Mouse (Mus musculus): ENCODE measurements around the gene Slc6a6. TPM values are rescaled to one million over a fixed set of nuclear protein-coding genes. Genes with fewer than 3 reads are reported as not detected.

Slc6a6 gene
- total and polyA plus RNA-seq, 3 experiments, result 54.6 to 90.0 TPM; not detected in 1

- TF ChIP-seq HCFC1 (IDR thresholded peaks at IDR 0.05; ENCODE audit: low read depth, low read length), result peak; percentile 48; the same call in 1 of the 2 replicates
Observed at GRCm38 (mm10) chr6:91683121-91683520, 732 bp upstream of the Slc6a6 start (continued).

- peak overlapping the region; percentile 61 for H3K27ac ChIP-seq (ENCODE audit: control insufficient read depth, low read depth, low read length)
- H3K36me3 ChIP-seq (ENCODE audit: control insufficient read depth in 1 of 2, insufficient read depth in 2 of 2, low read length in 2 of 2), result peaks cover 0 to 28% of the 10 kb centered on the region in 2 experiments; a peak in 2 of 4 replicates
- peak; percentile 54 for DNase-seq (ENCODE audit: low read depth, low spot score)
- peaks cover 13 to 39% of the 10 kb centered on the region in 2 experiments for H3K4me1 ChIP-seq (ENCODE audit: control insufficient read depth in 1 of 2, insufficient read depth in 2 of 2, low read length in 2 of 2)
- H3K9me3 ChIP-seq (replicated peaks; ENCODE audit: insufficient read depth, low read length), result no peaks in the 10 kb centered on the region
- peak overlapping the region; percentile 73 to 86 for H3K4me3 ChIP-seq (ENCODE audit: control insufficient read depth in 1 of 2, insufficient read depth in 1 of 2, low read depth in 2 of 2, low read length in 2 of 2)
- H3K27me3 ChIP-seq (ENCODE audit: control insufficient read depth in 1 of 2, insufficient read depth in 2 of 2, low read length in 2 of 2), result no peaks in the 10 kb centered on the region
- peak overlapping the region; percentile 79 for H3K9ac ChIP-seq (ENCODE audit: control insufficient read depth, low read depth, low read length, poor library complexity, severe bottlenecking)
- TF ChIP-seq USF2 (IDR thresholded peaks at IDR 0.05; ENCODE audit: borderline replicate concordance in 1 of 2, insufficient read depth in 1 of 2, low read depth in 1 of 2, low read length in 2 of 2), result no peak
- no peak for TF ChIP-seq MXI1 (IDR thresholded peaks at IDR 0.05; ENCODE audit: low read depth, low read length)
- no peak for TF ChIP-seq POLR2AphosphoS5 (IDR thresholded peaks at IDR 0.05; ENCODE audit: borderline replicate concordance, low read depth, low read length)
- no peak for TF ChIP-seq NRF1 (IDR thresholded peaks at IDR 0.05; ENCODE audit: insufficient read depth, low read depth, low read length, poor library complexity, severe bottlenecking)
- no peak for TF ChIP-seq SMC3 (IDR thresholded peaks at IDR 0.05; ENCODE audit: low read depth, low read length)
- TF ChIP-seq E2F4 (IDR thresholded peaks at IDR 0.05; ENCODE audit: borderline replicate concordance, low read depth, low read length), result no peak
- no peak for TF ChIP-seq NELFE (IDR thresholded peaks at IDR 0.05; ENCODE audit: low read depth, low read length)
- peaks cover 41% of the 10 kb centered on the region for H3K79me2 ChIP-seq (ENCODE audit: control insufficient read depth, insufficient read depth, low read length, poor library complexity)
Observed at GRCm38 (mm10) chr6:91684474-91684829, 599 bp downstream of the Slc6a6 start.

DNA sequence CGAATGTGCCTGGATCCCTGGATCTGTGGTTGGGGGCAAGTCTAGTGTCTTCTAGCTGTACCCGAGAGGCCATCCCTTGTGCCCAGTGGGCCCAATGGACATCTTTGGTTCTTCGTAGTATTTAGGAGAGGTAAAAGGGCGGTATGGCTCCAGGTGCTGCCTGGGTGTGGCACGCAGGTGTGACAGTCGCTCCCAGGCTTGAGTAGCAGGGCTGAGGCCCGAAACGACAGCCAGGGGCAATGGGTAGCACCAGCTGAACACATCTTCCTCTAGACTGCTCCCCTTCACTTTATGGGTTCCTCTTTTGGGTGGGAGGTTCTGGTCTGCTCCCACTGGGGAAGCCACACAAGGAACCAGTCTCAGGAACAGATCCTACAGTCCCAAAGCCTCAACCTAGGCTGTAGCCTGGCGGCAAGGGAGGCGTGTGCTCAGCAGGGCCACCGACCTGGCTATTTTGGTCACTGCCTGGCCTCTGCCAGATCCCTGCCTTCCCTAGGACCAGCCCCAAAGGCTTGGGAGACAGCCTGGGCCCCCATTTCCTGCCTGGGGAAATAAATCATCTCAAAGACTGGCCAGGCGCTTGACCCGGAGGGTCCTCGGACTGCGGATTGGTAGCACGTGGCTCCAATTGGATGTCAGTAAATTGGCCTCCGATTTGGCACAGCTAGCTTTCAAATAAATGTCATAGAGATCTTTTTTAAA lies 1.1 kb downstream of the Slc6a6 start:
- Histone ChIP-seq H3K9me3 (replicated peaks; ENCODE audit: insufficient read depth, low read length) (no peaks in the 10 kb centered on the region), H3K4me3 (ENCODE audit: control insufficient read depth in 1 of 2, insufficient read depth in 1 of 2, low read depth in 2 of 2, low read length in 2 of 2) (peak overlapping the region; percentile 73 to 86), H3K79me2 (ENCODE audit: control insufficient read depth, insufficient read depth, low read length, poor library complexity) (peaks cover 45% of the 10 kb centered on the region), H3K27me3 (ENCODE audit: control insufficient read depth in 1 of 2, insufficient read depth in 2 of 2, low read length in 2 of 2) (no peaks in the 10 kb centered on the region), H3K27ac (ENCODE audit: control insufficient read depth, low read depth, low read length) (peak overlapping the region; percentile 5; the same call in 1 of the 2 replicates), H3K4me1 (ENCODE audit: control insufficient read depth in 1 of 2, insufficient read depth in 2 of 2, low read length in 2 of 2) (peaks cover 16 to 38% of the 10 kb centered on the region in 2 experiments), H3K9ac (ENCODE audit: control insufficient read depth, low read depth, low read length, poor library complexity, severe bottlenecking) (peak overlapping the region; percentile 79), H3K36me3 (ENCODE audit: control insufficient read depth in 1 of 2, insufficient read depth in 2 of 2, low read length in 2 of 2) (peaks cover 0 to 30% of the 10 kb centered on the region in 2 experiments; a peak in 2 of 4 replicates)
- TF ChIP-seq CHD2 (IDR thresholded peaks at IDR 0.05; ENCODE audit: low read length) (no peak), MEF2A (IDR thresholded peaks at IDR 0.05; ENCODE audit: extremely low read depth, insufficient replicate concordance, low read depth, low read length, poor library complexity, severe bottlenecking) (no peak), MAFK (IDR thresholded peaks at IDR 0.05; ENCODE audit: borderline replicate concordance, low read depth, low read length) (no peak), GABPA (IDR thresholded peaks at IDR 0.05; ENCODE audit: low read depth, low read length) (no peak), MAZ (IDR thresholded peaks at IDR 0.05; ENCODE audit: low read depth, low read length) (no peak), ELF1 (IDR thresholded peaks at IDR 0.05; ENCODE audit: low read depth, low read length) (no peak), MXI1 (IDR thresholded peaks at IDR 0.05; ENCODE audit: low read depth, low read length) (peak; percentile 47), POLR2AphosphoS2 (IDR thresholded peaks at IDR 0.05; ENCODE audit: low read length) (no peak), SIN3A (IDR thresholded peaks at IDR 0.05; ENCODE audit: low read length) (peak; percentile 59), MYC (IDR thresholded peaks at IDR 0.05; ENCODE audit: low read depth, low read length) (0 out of 2 replicates have a peak, but pooled peaks have one; percentile 33), USF1 (IDR thresholded peaks at IDR 0.05; ENCODE audit: low read depth, low read length) (no peak)
- peak; percentile 75 for DNase-seq (ENCODE audit: low read depth, low spot score)
